Mouse (Mus musculus): ENCODE results near the gene Mycbpap.

The Mycbpap gene

GRCm38 (mm10) chr11:94521219-94521843 is at the start of gene Mycbpap:
Gene Mycbpap, minus strand, starts transcription at chr11:94521742.
- DNase-seq (ENCODE audit: low spot score) = peak; percentile 19

- no peak for DNase-seq (ENCODE audit: low spot score)
These were observed 49.1 kb upstream of the Mycbpap start for GRCm38 (mm10) chr11:94570612-94571011.

GRCm38 (mm10) chr11:94567326-94567725 is 45.8 kb upstream of the Mycbpap start:
- no peak for DNase-seq (ENCODE audit: low spot score)

DNA sequence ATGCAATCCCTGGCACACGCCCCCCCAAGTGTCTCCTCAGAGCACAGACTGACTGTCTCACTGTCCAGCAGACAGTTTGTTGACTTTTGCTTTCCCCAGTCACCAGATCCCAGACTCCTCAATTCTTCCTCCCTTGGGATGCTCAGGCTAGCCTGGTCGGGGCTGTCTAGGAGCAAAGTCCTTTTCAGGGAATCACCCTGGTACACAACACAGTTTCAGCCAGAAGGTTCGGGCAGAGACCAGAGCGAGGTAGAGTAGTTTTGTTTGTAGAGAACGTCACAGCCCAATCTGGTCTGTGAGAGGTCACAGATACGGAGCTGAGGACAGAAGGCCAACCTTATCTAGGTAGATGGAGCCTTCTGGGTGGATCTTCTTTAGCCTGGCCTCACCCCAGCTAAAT is 45.0 kb upstream of the Mycbpap start:
- DNase-seq (ENCODE audit: low spot score) = no peak

DNA sequence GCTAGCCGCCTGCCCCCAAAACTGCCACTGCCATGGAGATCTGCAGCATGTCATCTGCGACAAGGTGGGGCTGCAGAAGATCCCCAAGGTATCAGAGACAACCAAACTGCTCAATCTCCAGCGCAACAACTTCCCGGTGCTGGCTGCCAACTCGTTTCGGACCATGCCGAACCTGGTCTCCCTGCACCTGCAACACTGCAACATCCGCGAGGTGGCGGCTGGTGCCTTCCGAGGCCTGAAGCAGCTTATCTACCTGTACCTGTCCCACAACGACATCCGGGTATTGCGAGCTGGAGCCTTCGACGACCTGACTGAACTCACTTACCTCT is 43.6 kb upstream of the Mycbpap start:
- no peak for DNase-seq (ENCODE audit: low spot score)

GRCm38 (mm10) chr11:94564437-94565150 is 43.1 kb upstream of the Mycbpap start, which contains the start of gene Chad:
Gene Chad, plus strand, starts transcription at chr11:94565047.
- DNase-seq (ENCODE audit: low spot score) = no peak

DNA sequence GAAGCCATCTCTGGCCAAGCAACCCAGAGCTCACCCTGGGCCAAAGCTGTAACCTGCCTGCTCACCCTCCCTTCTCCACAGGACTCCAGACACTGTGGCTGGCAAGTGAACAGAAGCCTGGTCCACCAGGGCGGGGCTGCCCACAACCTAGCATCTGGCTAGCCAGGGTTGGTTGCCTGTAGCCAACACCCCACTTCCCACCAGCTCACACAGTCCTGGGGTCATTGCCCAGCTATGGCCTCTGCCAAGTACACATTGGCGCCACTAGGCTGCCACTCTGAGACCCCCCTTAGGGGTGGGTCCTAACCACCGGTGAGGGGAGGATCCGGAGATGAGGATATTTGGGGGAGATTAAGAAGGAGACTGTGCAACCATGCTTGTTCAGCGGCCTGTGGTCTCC is 42.3 kb upstream of the Mycbpap start:
- no peak for DNase-seq (ENCODE audit: low spot score)

- no peak for DNase-seq (ENCODE audit: low spot score)
These were observed 41.8 kb upstream of the Mycbpap start for GRCm38 (mm10) chr11:94563383-94563782.

DNA sequence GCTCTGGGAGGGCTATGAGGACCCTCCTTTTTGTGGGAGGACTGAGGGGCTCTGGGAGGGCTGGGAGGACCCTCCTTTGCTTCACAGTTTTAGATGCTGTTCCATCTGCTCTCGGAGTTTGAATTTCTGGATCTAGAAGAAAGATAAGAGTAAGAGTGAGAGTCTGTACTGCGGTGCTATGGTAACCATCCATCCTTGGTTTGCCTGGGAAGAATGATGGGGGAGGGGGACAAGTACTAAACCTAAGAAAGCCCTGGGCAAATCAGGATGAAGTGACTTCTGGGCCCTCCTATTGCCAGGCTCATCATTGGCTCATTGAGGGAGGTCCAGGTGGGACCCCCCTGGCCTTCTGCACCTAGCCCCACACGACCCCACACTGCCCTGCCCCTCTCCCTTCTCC is 36.7 kb upstream of the Mycbpap start:
- DNase-seq (ENCODE audit: low spot score) = no peak

GRCm38 (mm10) chr11:94550442-94550744 is 28.9 kb upstream of the Mycbpap start:
- no peak for DNase-seq (ENCODE audit: low spot score)

DNA sequence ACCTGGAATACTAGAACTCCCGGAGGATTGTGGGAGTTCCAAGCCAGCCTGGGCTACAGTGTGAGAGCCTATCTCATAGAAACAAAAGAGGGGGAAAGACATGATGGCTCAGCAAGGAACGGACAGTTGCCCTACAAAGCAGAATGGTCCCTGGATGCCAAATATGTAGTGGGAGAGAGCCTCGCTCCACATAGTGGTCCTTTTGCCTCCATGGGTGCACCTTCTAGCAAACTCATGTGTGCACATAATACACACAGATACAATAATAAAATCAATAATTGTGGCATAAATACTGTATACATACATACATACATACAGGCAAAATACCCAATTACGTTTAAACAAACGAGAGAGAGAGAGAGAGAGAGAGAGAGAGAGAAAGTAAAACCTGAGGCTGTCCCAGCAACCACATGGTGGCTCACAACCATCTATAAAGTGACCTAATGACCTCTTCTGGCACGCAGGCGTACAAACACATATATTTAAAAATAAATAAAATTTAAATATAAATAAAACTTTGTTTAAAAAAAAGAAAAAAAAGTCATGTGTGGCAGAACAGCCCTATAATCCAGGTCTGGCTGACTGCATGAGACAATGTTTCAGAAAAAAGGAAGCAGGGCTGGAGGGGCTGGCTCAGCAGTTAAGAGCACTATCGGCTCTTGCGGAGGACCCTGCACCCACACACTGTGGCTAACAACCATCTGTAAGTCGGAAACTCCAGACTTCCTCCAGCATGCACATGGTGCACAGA is 28.3 kb upstream of the Mycbpap start:
- DNase-seq (ENCODE audit: low spot score) = no peak

GRCm38 (mm10) chr11:94548888-94549690 is 27.5 kb upstream of the Mycbpap start, which contains the start of gene Rsad1:
Gene Rsad1, minus strand, starts transcription at chr11:94549255.
- DNase-seq (ENCODE audit: low spot score) = peak; percentile 86

GRCm38 (mm10) chr11:94548041-94548784 is 26.7 kb upstream of the Mycbpap start:
- DNase-seq (ENCODE audit: low spot score) = no peak

GRCm38 (mm10) chr11:94547271-94547670 is 25.7 kb upstream of the Mycbpap start:
- DNase-seq (ENCODE audit: low spot score) = no peak

DNA sequence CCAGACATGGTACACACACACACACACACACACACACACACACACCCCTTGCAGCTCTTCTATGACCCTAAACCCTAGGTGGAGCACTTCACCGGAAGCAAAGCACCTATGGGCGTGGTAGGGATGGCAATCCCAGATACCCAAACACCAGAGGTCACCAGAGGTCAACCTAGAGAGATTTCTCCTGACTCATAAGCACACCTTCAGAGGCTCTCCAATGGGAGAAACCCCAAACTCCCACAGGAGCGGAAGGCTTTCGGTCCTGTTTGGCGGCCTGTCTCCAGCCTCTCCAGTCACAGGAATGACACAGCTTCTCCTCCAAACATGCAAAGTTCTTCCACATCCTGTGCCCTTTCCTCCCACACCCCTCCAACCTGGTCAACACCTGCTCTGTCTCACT is 24.8 kb upstream of the Mycbpap start:
- DNase-seq (ENCODE audit: low spot score) = no peak

DNA sequence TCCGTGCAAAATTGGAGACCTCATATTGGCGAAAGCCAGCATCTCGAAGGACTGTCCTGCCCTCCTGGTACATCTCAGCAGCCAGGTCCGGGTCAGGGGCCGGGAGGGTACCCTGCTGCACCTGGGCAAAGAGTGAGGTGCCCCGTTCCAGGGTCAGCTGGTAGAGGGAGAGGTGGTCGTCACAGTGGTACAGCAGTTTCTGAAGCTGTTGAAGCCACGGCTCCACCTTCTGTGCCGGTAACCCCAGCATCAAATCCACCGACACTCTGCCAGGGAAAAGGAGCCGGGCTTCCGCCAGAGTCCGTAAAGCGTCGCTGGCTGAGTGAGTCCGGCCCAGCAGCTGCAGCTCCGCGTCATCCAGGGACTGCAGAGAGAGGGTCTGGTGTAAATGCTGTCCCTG is 22.9 kb upstream of the Mycbpap start:
- DNase-seq (ENCODE audit: low spot score) = no peak

DNA sequence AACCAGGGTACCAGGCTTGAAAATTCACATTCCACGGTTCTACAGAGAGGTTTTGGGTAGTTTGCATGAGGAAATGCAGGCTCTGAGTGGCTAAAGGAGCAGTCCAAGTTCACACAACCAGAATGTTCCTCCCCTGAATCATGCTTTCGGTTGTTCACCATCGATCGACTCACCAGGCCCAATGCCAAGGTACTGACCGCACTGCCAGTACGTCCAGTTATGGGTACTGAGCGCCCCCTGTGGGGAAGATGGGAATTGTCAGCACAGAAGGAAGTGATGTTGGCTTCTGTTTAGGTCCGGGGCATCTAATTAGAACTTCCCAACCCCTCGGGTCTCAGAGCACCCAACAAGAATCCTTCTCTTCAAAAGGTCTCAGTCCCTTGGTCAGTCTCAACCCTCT is 22.4 kb upstream of the Mycbpap start:
- DNase-seq (ENCODE audit: low spot score) = peak; percentile 38

GRCm38 (mm10) chr11:94543344-94543743 is 21.8 kb upstream of the Mycbpap start:
- DNase-seq (ENCODE audit: low spot score) = no peak

DNA sequence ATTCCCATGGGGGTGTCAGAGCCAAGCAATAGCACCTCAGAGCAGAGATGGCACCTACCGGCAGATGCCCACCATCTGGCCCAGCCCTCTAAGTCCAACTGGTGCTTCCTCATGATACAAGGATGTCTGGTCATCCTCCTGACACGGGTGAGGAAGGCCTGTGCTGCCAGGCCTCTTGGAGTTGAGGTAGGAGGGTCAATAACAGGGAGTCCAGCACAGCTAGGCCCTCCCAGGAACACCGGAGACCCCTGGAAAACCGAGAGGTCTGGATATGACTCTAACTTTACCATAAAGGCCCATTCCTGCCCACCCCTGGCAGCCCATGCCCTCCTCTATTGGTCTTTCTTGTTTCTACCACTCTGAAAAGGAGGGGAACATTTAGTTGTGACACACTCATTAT is 20.9 kb upstream of the Mycbpap start:
- no peak for DNase-seq (ENCODE audit: low spot score)

- DNase-seq (ENCODE audit: low spot score) = no peak
These were observed 18.2 kb upstream of the Mycbpap start for GRCm38 (mm10) chr11:94539761-94540160.

- no peak for DNase-seq (ENCODE audit: low spot score)
These were observed 17.3 kb upstream of the Mycbpap start for GRCm38 (mm10) chr11:94538733-94539292.

Measured in c-Kit-positive CD71-positive TER-119-positive erythroid progenitor cells, embryonic 14.5 days (primary cell).